Mouse (Mus musculus) left cerebral cortex, adult 2 months (tissue): Measurements from ENCODE around the gene Fbxo11. TPM values are rescaled to one million over a fixed set of nuclear protein-coding genes. Genes with fewer than 3 reads are reported as not detected.
"Not testable (repeated sequence)": the region's sequence is repeated elsewhere in the genome, so short reads cannot be mapped to it uniquely, and the experiment has no call there.

Experiments
- DNase-seq, 2 experiments: peaks; one replicate each; pipeline ENCODE4 v3.0.0; 2021 to 2022; ENCODE audit warnings: low spot score in 2 of 2, mixed read lengths in 1 of 2; ENCODE audit errors: extremely low spot score in 1 of 2
- H3K27ac ChIP-seq: fragments of 200-600 bp; 2 replicates; pipeline ENCODE4 v1.8.1; 2022
- H3K4me3 ChIP-seq: fragments of 200-600 bp; 2 replicates; pipeline ENCODE4 v1.8.1; 2022
- CTCF ChIP-seq: fragments of 200-600 bp; IDR thresholded peaks from 2 replicates; pipeline ENCODE4 v1.8.1; 2022; ENCODE audit warnings: antibody characterized with exemption, mild to moderate bottlenecking, moderate library complexity
- intact Hi-C: fragments of 180-260 bp; cut with DNase I; formaldehyde crosslinking; loops from one replicate; pipeline ENCODE4 v1.15.1; 2025
- total RNA-seq, 2 experiments: library from RNA; stranded (reverse); gene quantifications; 2 replicates each; pipeline ENCODE4 v1.2.3; 2021

Fbxo11 gene
- total RNA-seq, 2 experiments from 2014 or later, result 113 to 128 TPM

DNA sequence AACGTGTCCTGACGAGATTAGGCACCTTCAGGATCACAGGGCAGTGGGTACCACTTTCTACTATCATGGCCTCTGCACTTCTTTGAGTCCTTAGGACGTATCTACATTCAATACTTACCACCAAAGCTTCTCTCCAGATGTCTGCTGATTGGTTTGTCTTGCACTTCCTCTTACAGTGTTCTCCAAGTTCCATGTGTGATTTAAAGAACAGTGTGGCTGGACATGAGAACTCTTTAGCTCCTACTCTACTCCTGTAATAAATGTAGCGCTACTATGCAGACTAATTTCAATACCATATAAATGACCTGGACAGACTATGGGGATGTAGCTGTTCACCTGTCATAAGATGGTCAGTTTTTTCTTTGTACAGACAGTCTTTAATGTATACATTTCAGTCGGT, 24.3 kb downstream of the Fbxo11 start:
- no peak for TF ChIP-seq CTCF
- DNase-seq, result no peak
- intact Hi-C loops, result no loop called here
- H3K4me3 ChIP-seq, result no peak overlapping the region
- H3K27ac ChIP-seq, result no peak overlapping the region

DNA sequence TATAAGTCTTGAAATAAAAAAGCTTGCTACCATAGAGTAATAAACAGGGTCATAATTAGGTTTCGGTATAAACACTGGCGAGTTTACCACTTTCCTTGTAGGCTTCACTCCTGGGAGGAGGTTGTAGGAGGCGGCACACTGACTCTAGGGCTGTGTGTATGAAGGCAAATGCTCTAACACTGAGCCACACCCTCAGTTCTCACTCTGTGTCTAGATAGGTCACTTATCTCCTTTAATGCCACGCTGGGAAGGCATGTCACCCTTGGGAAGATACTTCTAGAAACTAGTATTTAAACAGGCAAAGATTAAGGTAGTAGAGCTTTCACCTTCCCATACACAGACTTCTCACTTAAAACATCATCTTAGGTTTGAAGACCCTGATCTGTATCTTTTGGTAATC, 30.7 kb downstream of the Fbxo11 start:
- intact Hi-C loops, result no loop called here
- no peak overlapping the region for H3K27ac ChIP-seq
- no peak for TF ChIP-seq CTCF
- DNase-seq, result no peak
- no peak overlapping the region for H3K4me3 ChIP-seq

DNA sequence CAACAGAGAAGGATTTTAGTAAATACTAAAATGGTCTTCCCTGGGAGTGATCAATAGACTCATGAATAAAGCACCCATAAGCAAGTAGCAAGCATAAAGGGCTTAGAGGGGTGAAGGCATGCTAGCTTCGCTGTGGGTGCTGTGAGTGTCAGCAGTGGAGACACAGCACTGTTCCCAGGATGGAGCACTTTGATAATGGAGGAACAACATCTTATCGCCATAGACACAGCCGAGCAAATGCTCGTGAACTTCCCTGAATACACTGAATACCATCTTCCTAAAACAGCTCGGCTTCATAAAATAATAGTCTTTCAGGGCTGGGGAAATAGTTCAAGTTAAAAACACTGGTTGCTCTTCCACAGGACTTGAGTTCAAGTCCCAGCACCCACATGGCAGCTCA, 33.3 kb downstream of the Fbxo11 start:
- no peak overlapping the region for H3K4me3 ChIP-seq
- TF ChIP-seq CTCF, result no peak
- DNase-seq, result no peak
- no peak overlapping the region for H3K27ac ChIP-seq
- intact Hi-C loops, result no loop called here

DNA sequence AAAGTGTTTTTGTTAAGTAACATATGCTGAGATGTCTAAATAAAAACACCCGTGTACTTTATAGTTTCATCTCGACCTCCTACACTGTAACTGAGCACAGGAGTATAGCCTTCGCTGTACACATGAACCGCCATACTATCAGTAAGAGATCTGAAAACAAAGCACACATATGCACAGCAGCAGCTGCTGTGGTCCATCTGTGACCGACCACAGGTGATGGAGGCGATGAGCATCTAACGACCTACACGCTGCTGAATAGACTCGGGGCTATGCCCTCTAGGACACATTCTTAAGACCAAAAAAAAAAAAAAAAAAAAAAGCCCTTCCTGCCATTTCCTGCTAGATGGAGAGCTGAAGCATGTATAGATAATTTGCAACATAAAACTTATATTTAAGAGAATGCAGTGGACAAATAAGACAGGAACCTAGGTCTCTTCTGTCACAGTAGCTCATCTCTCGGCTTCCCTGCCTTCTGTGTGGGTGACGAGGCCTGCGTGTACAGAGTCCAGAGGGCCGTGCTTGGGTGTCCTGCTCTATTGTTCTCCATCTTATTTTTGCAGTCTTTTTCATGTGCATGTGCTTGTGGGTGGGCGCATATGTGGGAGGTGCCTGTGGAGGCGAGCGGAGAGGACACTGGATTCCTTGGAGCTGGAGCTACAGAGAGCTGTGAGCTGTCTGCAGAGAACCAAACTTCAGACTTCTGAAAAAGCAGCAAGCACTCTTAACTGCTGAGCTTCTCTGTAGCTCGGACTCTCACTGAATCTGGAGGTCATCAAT, 35.7 kb downstream of the Fbxo11 start:
- H3K4me3 ChIP-seq, result no peak overlapping the region
- no peak for TF ChIP-seq CTCF
- intact Hi-C loops, result loop anchor here (1.0 to 5.0 kb wide), 3 partner anchors 37 to 483 kb away; no protein-coding TSS in a partner anchor
- H3K27ac ChIP-seq, result peak overlapping the region; percentile 29; the same call in 1 of the 2 replicates
- DNase-seq, result peak; percentile 25 to 73

DNA sequence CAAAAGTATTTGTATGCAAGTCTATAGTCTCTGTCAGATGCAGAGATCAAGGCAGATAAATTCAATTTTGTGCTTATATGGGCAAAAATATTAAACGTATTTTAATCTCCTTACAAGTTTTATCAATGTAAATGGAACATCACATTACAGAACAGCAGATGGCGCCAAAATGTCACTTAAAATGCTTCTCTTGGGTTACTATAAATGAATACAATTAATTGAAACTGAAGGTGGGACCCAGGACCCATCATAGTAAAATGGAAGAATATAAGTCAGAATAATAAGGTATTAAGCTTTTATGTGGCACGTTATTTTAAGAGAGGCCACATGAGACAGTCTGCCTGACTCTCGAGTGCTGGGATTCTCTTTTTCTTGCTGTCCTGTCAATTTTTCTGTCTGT, 39.9 kb downstream of the Fbxo11 start:
- H3K27ac ChIP-seq, result no peak overlapping the region
- intact Hi-C loops, result loop anchor here (5.0 kb wide), 2 partner anchors 412 to 487 kb away; no protein-coding TSS in a partner anchor
- no peak overlapping the region for H3K4me3 ChIP-seq
- TF ChIP-seq CTCF, result peak; percentile 69
- no peak for DNase-seq

DNA sequence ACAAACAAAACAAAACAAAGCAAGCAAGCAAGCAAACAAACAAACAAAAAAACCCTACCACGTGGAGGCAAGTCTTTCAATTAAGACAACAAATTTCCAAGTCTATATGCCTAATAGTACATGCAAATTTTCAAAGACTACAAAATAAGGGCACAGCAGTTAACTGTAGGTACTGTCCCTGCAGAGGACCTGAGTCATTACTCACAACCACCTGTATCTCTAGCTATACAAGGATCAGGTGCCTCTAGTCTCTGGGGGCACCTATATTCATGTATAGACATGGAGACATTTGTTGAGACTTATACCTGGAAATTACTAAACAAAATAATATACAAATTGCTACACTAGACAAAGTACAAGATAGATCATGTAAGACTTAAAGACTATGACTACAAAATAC, 41.2 kb downstream of the Fbxo11 start:
- intact Hi-C loops, result loop anchor here (1.0 kb wide), 1 partner anchor 228 kb away; no protein-coding TSS in a partner anchor
- no peak overlapping the region for H3K27ac ChIP-seq
- TF ChIP-seq CTCF, result no peak
- no peak for DNase-seq
- no peak overlapping the region for H3K4me3 ChIP-seq

DNA sequence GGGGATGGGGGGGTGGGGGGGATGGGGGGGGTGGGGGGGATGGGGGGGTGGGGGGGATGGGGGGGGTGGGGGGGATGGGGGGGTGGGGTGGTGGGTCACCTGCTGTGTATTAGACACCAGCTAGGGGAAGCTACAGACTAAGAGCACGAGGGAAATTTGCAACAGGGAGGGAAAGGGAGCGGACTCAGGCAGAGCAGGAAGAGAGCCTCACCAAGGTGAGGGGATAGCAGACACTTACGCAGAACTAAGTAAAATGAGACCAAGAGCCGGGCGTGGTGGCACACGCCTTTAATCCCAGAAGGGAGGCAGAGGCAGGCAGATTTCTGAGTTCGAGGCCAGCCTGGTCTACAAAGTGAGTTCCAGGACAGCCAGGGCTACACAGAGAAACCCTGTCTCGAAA, 49.1 kb downstream of the Fbxo11 start:
- H3K27ac ChIP-seq, H3K4me3 ChIP-seq, intact Hi-C loops, DNase-seq: not testable (repeated sequence)

DNA sequence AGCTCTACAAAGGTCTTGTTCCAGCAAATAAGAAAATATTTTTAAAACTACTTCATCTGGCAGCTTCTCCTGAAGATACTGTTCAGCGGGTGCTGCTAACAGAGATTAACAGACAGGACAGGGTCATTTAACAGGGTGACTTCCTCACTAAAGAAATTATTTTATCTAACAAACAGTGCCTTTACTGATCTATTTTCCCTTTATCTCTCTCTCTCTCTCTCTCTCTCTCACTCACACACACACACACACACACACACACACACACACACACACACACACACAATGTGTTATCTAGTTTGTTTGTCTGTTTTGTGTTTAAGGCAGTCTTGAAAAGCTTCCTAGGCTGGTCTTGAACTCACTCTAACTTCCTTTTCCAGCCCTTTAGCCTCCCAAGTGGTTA, 50.6 kb downstream of the Fbxo11 start:
- no peak for DNase-seq
- Histone ChIP-seq H3K27ac (no peak overlapping the region), H3K4me3 (no peak overlapping the region)
- intact Hi-C loops, result no loop called here
- no peak for TF ChIP-seq CTCF

DNA sequence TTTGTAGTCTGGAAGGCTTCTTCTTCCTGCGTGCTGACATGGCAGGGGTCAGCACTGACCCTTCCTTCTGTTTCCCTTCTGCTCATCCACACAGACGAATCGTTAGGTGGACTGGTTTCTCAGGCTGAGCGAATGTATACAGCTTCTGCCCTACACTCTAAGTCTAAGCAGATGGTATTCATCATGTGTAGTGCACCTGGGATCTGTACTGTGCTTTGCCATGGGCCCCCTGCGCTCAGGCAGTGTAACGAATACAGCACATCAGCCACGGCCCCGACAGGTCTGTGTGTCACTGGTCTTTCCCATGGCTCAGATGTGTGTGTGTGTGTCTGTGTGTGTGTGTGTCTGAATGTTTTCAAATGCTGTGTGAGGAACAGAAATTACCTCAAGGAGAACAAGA, 58.1 kb downstream of the Fbxo11 start:
- no peak overlapping the region for H3K27ac ChIP-seq
- H3K4me3 ChIP-seq, result no peak overlapping the region
- no peak for TF ChIP-seq CTCF
- no peak for DNase-seq
- intact Hi-C loops, result no loop called here

DNA sequence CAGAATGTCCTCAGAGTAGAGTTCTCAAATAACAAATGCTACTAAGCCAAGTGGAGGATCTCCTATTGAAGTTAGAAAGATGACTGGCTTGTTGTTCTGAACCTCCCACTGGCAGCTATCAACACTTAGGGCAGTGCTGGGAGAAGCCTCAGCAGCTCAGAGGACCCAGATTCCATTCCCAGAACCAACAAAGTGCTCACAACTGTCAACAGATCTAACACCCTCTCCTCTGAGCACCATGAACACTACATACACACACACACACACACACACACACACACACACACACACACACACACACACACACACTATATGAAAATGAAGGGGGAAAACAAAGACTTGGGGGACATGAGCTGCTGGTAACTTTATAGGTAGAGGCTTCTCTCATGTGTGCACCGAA, 60.2 kb downstream of the Fbxo11 start:
- intact Hi-C loops, result no loop called here
- no peak overlapping the region for H3K27ac ChIP-seq
- no peak for DNase-seq
- no peak for TF ChIP-seq CTCF
- H3K4me3 ChIP-seq, result no peak overlapping the region

DNA sequence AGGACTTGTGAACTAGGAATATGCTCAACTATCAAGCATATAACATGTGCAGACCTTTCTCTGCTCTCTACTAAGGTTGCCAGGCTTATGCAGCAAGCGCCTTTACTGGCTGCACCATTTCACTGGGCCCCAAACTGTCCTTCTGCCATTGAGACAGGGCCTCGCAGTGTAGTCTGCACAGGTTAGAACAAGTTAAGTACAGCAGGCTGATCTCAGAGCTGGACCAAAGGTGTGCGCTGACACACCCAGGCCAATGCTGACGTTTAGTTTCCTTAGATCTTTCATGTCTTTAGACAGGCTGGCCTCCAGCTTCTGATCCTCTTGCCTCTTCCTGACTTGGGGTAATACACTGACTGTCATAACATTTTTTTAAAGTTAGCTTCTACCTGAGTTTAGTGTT, 67.3 kb downstream of the Fbxo11 start:
- DNase-seq, result no peak
- Histone ChIP-seq H3K27ac (no peak overlapping the region), H3K4me3 (no peak overlapping the region)
- no peak for TF ChIP-seq CTCF
- intact Hi-C loops, result no loop called here

DNA sequence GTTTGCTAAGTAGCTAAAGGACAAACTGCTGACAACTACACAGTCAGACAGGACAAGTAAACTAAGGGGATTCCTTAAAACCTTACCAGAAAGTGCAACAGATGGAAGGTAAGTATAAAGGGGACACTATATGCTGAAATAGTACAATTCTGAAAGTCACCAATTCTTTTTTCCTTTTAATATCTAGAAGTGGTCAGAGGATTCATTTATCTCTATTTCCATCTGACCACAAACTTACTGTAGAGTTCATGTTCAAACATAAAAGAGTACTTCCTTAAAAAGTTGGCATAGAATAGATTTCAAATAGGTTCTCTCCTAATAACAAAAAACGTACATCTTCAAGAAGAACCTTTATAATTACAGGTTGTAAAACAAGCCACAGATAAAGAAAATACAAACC, 71.8 kb downstream of the Fbxo11 start:
- Histone ChIP-seq H3K27ac (no peak overlapping the region), H3K4me3 (no peak overlapping the region)
- TF ChIP-seq CTCF, result no peak

DNA sequence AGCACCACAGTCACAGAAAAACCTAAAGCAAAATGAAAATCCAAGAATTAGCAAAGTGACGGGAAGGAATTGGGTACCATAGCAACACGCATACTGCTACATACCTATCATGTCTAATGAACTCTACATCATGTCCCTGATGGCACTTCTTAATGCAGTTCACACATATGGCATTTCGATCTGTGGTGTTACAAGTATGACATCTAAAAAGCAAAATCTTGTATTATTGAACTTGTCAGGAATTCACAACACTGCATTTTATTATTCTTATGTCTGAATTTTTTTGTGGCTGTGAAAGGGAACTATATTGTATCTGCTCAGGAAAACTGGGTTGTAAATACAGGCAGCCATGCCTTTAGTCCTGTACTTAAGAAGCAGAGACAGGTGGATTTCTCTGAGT, 72.9 kb downstream of the Fbxo11 start:
- intact Hi-C loops, result no loop called here

More for the DNA sequence above, 71.8 kb downstream of the Fbxo11 start:
- DNase-seq, result no peak
- intact Hi-C loops, result no loop called here

More for the DNA sequence above, 72.9 kb downstream of the Fbxo11 start:
- no peak for DNase-seq
- no peak for TF ChIP-seq CTCF
- H3K27ac ChIP-seq, result no peak overlapping the region
- H3K4me3 ChIP-seq, result no peak overlapping the region
